Mouse (Mus musculus): Measurements from ENCODE around the gene Cap1.

Cap1 gene

DNA sequence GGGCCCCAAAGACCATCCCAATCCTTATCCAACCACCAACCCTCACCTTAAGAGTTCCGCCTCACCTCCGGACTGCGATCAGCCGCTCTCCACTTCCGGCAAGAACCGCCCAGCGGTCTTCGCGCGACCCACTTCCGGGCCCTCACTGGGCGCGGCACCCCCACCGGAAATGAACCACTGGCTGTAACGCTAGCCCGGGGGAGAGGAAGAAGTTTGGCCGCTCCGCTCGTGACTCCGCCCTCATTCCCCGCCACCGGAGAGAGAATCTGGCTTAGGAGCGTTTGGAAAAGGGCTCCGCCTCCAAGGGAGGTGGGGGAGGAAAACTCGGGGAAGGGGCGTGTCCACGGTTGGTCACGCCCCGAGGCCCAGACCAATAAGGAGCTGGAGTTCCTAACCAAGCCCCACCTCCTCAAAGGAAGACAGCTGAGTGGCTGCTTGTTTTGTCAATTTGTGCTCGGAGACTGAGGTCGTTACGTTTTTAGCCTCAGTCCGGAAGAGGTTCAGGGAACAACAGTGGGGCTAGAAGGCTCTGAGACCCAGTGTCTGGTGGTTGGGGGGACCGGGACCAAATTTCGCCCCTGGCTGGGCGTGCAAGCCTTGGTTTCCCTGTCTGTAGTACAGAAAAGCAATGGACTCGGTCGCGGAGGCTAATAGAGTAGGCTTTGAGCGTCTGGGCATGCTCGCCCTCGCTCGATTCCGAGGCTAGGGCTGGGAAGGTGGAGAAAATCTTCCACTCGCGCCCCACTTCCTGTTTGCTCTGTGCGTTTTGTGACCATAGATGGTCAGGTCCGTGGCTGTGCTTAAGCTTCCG, at the start of gene Cap1:
Gene Cap1, minus strand, starts transcription at position 289 of the 811 bp plus-strand sequence.
- in situ Hi-C loops (cut with MboI, MseI) = no loop called here

DNA sequence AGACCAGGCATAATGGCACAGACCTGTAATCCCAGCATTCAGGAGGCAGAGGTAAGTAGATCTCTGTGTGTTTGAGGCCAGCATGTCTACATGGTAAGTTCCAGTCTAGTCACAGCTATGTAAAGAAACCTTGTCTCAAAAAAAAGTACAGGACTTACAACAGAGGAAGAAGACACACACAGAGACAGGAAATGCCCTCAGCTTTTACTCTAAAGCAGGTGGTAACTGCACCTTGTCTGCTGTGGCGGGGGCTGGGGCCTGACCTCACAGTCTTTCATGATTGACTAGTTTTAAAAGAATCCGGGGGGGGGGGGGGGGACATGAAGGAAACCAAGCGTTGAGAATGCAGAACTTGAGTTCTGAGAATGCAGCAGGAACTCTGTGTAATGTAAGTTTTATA, 48.0 kb upstream of the Cap1 start:
- in situ Hi-C loops (cut with MboI, MseI) = no loop called here

DNA sequence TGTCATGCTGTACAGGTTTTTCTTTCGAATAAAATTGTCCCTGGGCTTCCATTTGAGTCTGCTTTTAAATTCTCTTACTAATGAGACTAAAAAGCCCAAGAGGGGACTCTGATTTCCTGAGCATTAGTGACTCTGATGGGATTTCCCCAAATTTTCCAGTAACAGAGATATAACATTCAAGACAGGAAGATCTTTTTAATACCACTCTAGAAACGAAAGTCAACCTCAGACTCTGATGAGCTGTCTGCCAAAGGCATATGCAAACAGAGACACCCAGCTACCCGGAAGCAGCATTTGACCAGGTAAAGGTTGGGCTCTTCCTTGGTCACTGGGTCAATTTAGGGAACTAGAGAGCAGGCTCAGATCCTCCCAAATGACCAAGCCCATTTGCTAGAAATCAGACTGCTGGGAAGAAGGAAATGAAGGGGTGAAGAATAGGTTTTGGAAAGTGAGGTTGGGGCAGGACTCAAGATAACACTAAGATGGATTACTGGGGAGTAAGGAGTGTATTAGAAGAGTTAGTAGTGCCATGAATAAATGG, 47.3 kb upstream of the Cap1 start:
- in situ Hi-C loops (cut with MboI, MseI) = no loop called here

DNA sequence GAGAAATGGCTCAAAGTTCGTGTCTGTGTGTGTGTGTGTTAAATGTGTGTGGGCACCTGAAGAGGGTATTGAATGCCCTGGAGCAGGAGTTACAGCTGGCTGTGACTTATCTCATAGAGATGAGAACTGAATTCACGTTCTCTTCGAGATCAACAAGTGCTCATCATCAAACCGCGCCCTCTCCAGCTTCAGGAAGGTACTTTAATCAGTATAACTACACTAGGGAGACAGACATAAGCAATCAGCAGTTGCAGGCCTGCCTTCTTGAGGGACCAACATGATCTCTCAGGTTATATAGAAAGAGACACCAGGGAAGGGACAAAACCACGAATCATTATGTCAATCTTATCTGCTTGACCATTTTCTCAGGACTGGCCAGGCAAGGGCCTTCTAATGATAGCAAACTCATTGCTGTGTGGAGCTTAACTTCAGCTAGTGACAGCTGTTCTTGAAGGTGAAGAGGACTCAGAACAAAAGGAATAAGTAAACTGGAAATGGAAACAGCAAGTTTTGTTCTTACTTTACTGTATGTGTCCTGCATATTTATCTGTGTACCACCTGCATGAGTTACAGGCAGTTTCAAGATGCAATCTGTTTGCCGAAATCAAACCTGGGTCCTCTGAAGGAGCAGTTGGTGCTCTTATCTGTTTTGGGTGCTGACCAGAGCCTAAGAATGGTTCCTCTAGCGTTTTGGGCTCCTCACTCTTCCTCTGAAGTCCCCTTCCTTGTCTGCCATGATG, 46.6 kb upstream of the Cap1 start:
- in situ Hi-C loops (cut with MboI, MseI) = no loop called here

DNA sequence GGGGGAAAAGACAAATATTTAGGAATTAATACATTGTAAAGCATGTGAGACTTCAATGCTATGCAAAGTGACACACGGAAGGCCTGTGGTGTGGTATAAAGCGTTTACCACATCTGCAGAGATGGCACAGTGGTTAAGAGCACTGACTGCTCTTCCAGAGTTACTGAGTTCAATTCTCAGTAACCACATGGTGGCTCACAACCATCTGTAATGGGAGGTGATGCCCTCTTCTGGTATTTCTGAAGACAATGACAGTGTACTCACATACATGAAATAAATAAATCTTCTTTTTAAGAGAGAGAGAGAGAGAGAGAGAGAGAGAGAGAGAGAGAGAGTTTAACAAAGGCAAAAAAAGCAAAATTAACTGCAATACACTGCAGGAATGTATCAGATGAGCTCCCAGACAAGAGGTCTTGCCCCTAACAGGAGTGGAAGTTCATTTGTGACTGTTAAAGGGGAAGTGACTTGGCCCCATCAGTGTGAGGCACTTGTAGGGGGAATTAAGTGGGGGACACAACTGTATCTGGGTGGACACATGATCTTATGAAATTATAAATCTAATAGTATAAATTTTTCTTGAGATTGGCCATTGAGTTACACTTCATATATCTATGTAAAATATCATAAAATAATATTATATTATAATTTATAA, 45.2 kb upstream of the Cap1 start:
- in situ Hi-C loops (cut with MboI, MseI) = no loop called here

DNA sequence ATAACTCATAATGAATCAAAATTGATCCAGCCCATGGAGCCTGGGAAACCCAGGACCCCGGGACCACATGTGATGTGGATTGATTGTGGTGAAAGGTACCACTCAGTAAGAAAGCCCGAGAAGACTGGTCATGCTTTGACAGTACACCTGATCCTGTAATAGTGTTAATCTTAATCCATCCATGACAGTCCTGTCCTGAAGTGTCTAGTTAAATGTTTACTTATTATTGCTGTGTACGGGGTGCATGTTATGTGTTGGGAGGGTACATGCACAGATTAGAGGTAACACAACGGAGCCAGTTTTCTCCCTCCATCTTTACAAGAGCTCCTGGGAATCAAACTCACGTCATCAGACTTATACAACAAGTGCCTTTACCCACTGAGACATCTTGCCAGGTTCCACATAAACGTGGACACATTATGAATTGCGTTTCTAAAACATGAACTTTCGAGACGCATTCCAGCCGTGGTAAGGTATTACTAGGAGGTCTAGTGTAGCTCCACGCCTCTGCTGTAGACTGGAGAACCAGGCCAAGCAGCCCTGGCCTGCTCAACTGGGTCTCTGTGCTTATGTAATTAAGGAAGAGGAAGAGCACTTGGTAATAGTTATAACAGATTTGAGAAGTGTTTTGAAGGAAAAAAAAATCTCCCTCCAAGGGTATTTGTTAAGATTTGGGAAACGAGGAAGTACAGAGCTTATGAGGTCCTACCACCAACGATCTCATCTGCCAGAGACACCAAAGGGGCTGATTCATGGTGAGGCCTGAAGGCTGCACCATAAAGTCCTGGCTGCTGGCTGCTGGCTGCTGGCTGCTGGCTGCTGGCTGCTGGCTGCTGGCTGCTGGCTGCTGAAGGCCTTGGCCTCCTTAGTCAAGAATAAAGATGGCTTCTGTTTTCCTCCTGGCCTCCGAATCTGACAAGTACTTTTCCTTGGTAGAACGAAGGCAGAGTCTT, 37.8 kb upstream of the Cap1 start:
- in situ Hi-C loops (cut with MboI, MseI) = no loop called here

DNA sequence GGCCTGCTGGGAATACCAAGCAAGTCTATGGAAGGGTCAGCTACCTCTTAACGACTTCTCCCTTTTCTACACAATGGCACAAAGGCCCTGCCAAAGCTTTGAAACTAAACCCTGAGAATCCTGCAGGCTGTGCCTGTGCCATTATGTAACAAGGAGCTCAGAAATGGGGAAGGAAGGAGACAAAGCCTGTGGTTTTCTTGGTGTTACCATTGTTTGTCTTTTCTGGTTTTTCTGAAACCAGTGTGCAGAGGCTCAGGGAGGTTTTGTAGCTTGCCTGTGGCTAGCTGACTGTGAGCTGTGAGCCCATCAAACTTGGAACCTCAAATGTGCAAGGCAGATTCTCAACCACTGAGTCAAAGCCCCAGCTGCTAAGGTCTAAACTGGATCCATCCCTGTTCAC, 37.0 kb upstream of the Cap1 start:
- in situ Hi-C loops (cut with MboI, MseI) = no loop called here

DNA sequence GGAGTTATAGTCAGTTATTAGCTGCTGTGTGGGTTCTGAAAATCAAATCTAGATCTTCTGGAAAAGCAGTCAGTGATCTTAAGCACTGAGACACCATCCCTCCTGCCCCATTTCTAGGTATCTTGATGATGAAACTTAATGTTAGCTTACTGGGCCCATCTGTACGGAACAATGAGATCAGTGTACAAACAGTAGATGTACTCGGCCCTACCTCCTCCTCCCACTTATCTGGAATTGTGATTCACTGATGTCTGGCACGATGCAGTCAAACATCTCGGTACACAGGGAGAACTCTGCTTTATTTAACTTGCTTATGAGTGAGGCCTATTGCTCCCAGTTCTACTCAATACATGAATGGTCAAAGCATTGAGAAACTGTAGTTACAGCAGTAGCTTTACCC, 30.1 kb upstream of the Cap1 start:
- in situ Hi-C loops (cut with MboI, MseI) = no loop called here

DNA sequence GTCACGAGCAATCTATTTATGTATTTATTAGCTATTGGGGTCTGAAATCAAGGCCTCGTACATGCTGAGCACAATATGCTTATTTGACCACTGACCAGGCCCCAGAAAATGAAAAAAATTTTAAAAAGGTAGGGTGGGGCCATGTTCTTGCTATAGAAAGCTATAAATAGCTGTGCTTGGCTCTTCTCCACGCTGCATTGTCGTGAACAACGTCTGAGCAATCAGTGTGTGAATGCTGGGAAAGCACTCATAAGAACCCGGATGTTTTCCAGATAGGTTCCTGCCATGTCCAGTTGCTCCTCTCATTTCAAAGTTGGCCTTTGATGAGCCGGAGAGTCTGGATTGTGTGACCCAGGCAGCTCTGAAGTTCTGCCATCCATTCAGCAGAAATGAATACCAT, 28.3 kb upstream of the Cap1 start:
- in situ Hi-C loops (cut with MboI, MseI) = loop anchor here (5.0 kb wide), 2 partner anchors 73 to 168 kb away; no protein-coding TSS in a partner anchor

DNA sequence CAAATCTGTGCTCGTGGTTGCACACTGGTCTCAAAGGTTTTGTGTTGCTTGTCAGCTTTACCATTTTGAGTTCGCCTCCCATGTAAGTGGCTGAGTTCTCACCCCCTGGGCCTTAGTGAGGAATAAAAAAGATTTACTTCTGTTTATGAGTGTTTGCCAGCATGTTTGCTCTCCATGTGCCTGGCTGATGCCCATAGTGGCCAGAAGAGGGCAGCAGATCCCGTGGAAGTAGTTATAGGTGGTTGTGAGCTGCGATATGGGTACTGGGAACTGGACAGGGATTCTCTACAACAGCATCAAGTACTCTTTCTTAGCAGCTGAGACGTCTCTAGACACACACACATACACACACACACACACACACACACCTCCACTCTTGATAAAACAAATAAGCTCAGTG, 26.8 kb upstream of the Cap1 start:
- in situ Hi-C loops (cut with MboI, MseI) = loop anchor here (5.0 kb wide), 2 partner anchors 75 to 170 kb away; no protein-coding TSS in a partner anchor

DNA sequence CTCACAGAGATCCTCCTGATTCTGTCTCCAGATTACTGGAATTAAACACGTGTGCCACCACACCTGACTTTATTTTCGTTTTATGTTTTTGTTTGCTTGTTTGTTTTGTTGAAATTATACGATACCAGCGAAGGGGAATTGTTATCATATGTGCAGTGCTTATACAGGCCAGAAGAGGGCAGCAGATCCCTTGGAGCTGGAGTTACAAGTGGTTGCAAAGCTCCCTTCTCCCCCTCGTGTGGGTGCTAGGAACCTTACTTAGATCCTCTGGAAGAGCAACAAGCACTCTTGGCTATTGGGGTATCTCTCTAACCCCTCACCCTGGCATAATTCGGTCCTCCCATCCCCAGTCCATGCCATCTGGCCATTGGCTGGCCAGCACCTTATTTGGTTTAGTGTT, 24.7 kb upstream of the Cap1 start:
- in situ Hi-C loops (cut with MboI, MseI) = loop anchor here (5.0 kb wide), 2 partner anchors 77 to 172 kb away; no protein-coding TSS in a partner anchor

DNA sequence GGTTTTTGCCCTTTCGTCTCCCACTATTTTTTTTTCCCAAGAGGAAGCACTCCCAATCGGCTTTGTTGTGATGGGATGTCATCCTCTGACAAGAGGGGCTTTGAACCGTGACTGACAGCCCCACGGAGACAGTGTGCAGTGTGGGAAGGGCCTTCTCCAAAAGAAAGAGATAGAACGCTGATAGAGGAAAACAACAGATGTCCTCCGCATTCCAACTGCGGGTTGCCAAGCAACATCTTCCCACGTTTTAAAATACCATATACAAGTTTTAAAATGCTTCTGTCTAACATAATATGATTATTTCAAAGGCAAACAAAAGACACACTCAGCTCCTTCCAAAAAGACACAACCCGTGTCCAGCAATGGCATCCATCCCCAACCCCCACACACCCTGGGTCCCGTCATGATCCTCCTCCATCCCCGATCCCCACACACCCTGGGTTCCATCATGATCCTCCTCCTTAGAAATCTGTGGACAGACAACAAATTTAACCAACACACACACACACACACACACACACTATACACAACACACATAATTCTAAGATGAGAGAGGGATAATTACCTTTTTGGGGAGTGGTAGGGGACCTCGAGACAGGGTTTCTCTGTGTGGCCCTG, 23.8 kb upstream of the Cap1 start:
- in situ Hi-C loops (cut with MboI, MseI) = loop anchor here (5.0 kb wide), 2 partner anchors 78 to 173 kb away; no protein-coding TSS in a partner anchor

DNA sequence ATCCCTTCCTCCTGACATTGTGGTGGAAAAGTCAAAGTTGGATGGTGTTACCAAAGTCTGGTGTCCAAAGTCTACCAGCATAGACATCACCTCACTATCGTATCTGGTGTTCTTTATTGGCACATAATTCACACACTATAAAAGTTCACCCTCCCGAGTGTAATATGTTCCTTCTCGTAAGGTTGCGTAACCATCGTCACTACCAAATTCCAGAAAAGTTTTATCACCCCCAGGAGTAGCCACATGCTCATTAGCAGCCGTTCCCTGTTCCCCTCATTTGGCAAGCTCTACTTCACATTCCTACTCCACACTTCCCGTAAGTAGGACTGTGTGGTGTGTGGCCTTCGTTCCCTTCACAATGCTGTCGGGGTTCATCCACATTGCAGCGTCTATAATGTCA, 19.5 kb upstream of the Cap1 start:
- in situ Hi-C loops (cut with MboI, MseI) = no loop called here

DNA sequence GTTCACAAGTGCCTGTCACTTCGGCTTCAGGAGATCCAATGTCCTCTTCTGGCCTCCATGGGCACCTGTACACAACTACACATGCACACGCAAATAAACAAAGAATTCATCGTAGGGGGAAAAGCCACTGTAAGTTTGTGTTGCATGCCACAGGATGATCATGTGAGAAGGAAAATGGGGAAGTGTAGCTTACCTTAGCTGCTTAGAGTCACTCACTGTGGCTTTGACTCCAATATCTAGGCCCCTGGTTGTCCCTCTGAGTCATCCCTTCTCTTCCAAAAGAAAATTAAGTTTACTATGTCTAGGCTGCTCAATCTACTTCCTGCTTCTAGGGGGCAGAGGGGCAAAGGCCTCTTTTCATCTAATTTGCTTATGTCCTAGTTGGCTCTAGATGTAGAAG, 17.9 kb upstream of the Cap1 start:
- in situ Hi-C loops (cut with MboI, MseI) = no loop called here

DNA sequence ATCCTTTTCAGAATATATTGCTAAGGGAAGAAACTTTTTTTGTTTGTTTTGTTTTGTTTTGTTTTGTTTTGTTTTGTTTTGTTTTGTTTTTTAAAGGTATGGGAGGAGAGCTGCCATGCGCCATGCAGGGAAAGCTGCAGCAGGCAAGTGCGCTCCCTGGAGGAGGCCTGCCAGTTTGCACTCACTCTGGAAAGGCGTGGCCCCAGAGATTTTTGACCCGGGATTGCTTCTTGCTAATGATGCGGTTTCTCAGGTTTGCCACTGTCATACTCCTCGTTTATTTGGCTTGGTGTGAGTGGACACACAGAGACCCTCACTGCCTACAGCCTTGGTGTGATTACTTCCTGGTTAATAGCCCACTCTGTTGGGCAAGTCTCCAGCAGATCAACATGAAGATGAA, 16.3 kb upstream of the Cap1 start:
- in situ Hi-C loops (cut with MboI, MseI) = no loop called here

DNA sequence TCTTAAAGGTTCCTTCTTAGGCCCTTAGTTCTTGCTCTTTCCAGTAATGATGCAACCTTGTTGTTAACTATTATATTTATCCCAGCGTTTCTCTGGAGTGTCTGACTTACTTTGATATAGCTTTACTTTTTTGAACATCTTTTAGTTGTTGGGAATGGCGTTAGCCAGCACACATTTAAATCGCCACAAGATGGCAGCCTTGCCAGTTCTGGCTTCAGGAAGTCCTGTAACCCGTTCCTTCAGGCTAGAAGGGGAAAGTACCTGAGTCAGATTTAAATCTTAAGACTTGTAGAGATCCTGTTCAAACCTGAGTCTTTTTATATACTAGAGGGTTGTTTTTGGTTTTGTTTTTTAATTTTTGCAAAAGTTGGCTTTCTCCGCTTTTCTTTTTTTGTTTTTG, 12.5 kb upstream of the Cap1 start:
- in situ Hi-C loops (cut with MboI, MseI) = no loop called here

DNA sequence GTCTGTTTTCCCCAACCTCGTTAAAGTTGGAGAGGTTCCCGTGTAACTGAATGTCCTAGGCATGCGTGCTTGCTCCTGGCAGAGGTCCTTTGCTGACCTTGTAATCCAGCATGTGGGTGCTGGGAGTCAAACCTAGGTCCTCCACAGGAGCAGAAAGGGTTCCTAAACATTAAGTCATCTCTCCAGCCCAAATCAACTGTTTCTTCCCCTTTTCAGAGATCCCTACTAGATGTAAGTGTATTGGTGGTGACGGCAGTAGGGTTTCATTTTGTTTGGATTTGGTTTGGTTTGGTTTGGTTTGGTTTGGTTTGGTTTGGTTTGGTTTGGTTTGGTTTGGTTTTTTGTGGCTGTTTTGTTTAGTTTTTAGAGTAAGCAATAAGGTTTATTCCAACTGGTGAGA, 11.9 kb upstream of the Cap1 start:
- in situ Hi-C loops (cut with MboI, MseI) = no loop called here

DNA sequence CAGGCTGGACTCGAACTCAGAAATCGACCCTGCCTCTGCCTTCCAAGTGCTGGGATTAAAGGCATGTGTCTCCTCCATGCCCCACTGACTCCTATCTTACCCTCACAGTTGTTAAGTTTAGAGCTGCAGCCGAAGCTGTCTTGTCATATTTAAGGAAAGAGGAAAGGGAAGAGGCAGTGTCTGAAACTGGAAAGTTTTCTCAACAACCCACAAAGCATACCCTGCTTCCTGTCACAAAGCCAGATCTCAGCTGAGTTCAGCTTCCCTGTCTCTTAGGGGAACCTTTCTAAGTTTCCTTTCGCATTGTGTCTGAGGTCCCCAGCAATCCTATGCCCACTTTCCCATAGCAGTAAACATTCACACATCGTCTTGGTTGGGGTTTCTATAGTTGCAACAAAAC, 6.3 kb upstream of the Cap1 start:
- in situ Hi-C loops (cut with MboI, MseI) = no loop called here

DNA sequence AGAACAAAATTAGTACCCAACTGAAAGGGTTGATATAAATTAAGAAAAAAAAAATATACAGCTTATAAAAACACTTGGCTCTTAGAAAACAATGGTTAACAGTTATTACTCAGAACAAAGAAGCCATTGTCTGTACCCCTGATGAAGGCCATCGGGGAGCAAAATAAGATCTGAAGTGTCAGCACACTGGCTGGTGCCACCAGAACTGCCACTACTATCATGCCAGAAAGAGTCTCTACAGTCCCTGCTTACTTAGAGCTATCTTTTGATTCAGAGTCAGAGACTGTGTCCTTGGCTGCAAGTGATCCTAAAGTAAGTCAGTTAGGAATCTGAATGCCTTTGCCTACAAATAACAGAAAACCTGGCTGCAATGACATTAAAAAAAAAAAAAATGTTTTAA, 5.7 kb upstream of the Cap1 start:
- in situ Hi-C loops (cut with MboI, MseI) = no loop called here

DNA sequence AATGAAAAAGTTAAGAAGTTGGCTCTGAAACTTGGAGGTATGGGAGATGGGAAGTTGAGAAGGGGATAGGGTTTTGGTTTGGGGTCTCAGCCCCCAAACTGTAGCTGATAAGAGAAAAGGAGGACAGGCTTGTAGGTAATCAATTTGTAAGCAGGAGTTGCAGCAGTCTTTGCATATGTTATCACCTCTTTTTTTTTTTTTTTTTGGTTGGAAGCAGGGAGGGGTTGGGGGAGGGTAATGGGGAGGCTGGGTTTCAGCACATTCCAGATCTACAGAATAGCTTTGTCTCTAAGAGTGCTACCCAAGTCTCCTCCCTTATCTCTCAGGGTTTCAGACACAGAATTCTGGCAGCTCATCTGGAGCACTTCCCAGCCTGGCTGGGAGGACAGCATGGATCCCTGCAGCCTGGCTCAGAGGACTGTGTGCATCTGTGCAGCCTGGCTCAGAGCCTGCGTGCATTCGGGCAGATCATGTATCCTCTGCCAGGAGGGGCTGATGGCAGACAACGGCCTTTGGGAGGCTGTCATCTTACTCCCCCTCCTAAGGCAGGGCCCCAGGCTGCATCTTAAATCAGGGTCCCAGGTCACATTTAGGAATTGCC, 5.1 kb upstream of the Cap1 start:
- in situ Hi-C loops (cut with MboI, MseI) = no loop called here
